Comparison of ENCODE assay signal across 9 mouse cellular contexts in genomic region chr17:9759421-9759852, GRCm38 (mm10).
DNase-seq lines count a peak whose midpoint lies in the region; ATAC-seq lines count a peak whose summit lies in the region.
"Had no signal": no experiment of that assay in that cellular context is flagged by ENCODE, and none has a peak within 500 bp of the region (broad histone marks: within the 10 kb centered on the region; RNA-seq: fewer than 3 reads in every experiment).

No protein-coding gene starts in this region.

- no peaks in the 10 kb centered on the region for H3K27me3 ChIP-seq in forebrain, embryonic 13.5 days
- H3K27me3 ChIP-seq in hindbrain, embryonic 11.5 days (ENCODE audit: control insufficient read depth, insufficient read depth, low read length), result no peaks in the 10 kb centered on the region

- peaks cover 53% of the 10 kb centered on the region for H3K4me1 ChIP-seq in forebrain, embryonic 13.5 days
- peaks cover 5% of the 10 kb centered on the region; the same call in 1 of the 2 replicates for H3K4me1 ChIP-seq in hindbrain, embryonic 11.5 days (replicated peaks; ENCODE audit: control insufficient read depth, insufficient read depth, low read length)

- peak; percentile 48; the same call in 1 of the 2 replicates for ATAC-seq in forebrain, embryonic 13.5 days
- ATAC-seq in hindbrain, embryonic 11.5 days (ENCODE audit: low FRiP score), result peak; percentile 31; the same call in 1 of the 2 replicates

- H3K9ac ChIP-seq in forebrain, embryonic 13.5 days, result no peak overlapping the region
- no peak overlapping the region for H3K9ac ChIP-seq in hindbrain, embryonic 11.5 days (ENCODE audit: low read depth, low read length)

- H3K27ac ChIP-seq in forebrain, embryonic 13.5 days, result peak overlapping the region; percentile 70
- peak overlapping the region; percentile 65; the same call in 1 of the 2 replicates for H3K27ac ChIP-seq in hindbrain, embryonic 11.5 days (ENCODE audit: low read depth, low read length)
- H3K27ac ChIP-seq: macrophage had no signal

- DNase-seq in cerebellum, postnatal 36 days, result peak; percentile 13 to 42
- DNase-seq in cerebellum, adult 9-10 months, result no peak
- peak; percentile 45 for DNase-seq in NIH3T3 (ENCODE audit: low read depth)
- DNase-seq in hindbrain, embryonic 11.5 days (ENCODE audit: low spot score), result peak; percentile 78
- peak; percentile 38 for DNase-seq in lung, postnatal 36 days
- DNase-seq in urinary bladder, postnatal 36 days (ENCODE audit: low spot score in 2 of 2), result no peak
- DNase-seq in thymus, postnatal 36 days, result no peak

- no peaks in the 10 kb centered on the region for H3K36me3 ChIP-seq in forebrain, embryonic 13.5 days (ENCODE audit: poor library complexity, severe bottlenecking)
- no peaks in the 10 kb centered on the region for H3K36me3 ChIP-seq in hindbrain, embryonic 11.5 days (ENCODE audit: control insufficient read depth, insufficient read depth, low read length)

- H3K4me3 ChIP-seq in forebrain, embryonic 13.5 days, result no peak overlapping the region
- no peak overlapping the region for H3K4me3 ChIP-seq in hindbrain, embryonic 11.5 days (ENCODE audit: low read depth, low read length)

- 5% methylated on average over 7 of the region's 7 CpGs for WGBS in forebrain, embryonic 13.5 days
- WGBS in hindbrain, embryonic 11.5 days, result 11% methylated on average over 7 of the region's 7 CpGs

- H3K9me3 ChIP-seq in forebrain, embryonic 13.5 days (replicated peaks), result no peaks in the 10 kb centered on the region
- H3K9me3 ChIP-seq in hindbrain, embryonic 11.5 days (ENCODE audit: control insufficient read depth, low read length), result no peaks in the 10 kb centered on the region

- H3K4me2 ChIP-seq in forebrain, embryonic 13.5 days, result peak overlapping the region; percentile 36
- H3K4me2 ChIP-seq in hindbrain, embryonic 11.5 days (replicated peaks; ENCODE audit: low read depth, low read length), result no peak overlapping the region

Comparison
In these comparisons a context has a peak if more than half of its experiments do, and no peak if none do; other contexts are left out.
1. DNase-seq: peak in cerebellum, postnatal 36 days (2 of 2), NIH3T3 (single experiment), hindbrain, embryonic 11.5 days (single experiment) and lung, postnatal 36 days (single experiment); none in cerebellum, adult 9-10 months (single experiment), urinary bladder, postnatal 36 days (0 of 2) and thymus, postnatal 36 days (0 of 2).